Mouse (Mus musculus): ENCODE data around the gene Pnpla1.

DNA sequence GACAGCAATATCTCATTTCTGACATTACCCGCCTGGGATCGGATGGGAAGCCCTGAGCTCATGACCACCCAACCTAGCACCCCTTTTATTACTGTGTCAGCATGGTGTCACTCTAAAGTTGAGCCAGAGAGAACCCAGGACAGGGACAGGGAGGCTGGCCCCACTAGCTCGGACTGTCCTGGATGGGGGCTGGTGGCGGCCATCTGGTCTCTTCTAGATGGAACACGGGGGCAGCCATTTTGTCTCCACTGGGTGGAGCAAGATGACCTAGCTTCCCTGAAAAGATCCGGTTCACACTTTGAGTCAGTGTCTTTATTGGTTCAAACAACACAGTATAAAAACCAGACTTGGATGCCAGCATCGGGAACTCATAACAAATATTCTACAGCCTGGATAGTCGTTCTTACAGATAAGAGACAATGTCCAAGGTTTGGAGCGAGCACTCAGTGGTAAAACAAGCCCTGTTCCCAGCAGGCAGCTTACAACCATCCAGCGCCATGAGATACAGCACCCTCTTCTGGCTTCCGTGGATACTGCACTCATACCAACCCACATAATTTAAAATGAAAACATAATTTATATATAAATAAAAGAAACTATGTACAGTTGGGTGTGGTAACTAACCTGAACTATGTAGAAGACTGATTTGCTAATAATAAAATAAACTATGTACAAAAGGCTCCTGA, 38.0 kb downstream of the Pnpla1 start:
- TF ChIP-seq CTCF (IDR thresholded peaks at IDR 0.05; ENCODE audit: low read depth): peak; percentile 52
- TF ChIP-seq EP300 (IDR thresholded peaks at IDR 0.05; ENCODE audit: low read depth): no peak

All from liver, postnatal 0 days (tissue).